Mouse (Mus musculus) monocyte, adult 2 months (primary cell): ENCODE data around the gene Eml4.

ENCODE experiments used
- DNase-seq, 2 experiments: peaks; one replicate each; pipeline ENCODE4 v3.0.0; 2022; ENCODE audit warnings: low spot score in 2 of 2, low read depth in 1 of 2

Gene Eml4

GRCm38 (mm10) chr17:83350379-83351091 lies at the start of gene Eml4:
Gene Eml4 (plus strand): TSS chr17:83350931.
- peak; percentile 66 to 95 for DNase-seq

- DNase-seq, result no peak
Observed at GRCm38 (mm10) chr17:83301433-83301832, 49.3 kb upstream of the Eml4 start.

- DNase-seq, result no peak
Observed at GRCm38 (mm10) chr17:83304089-83304822, 46.5 kb upstream of the Eml4 start.

- DNase-seq, result no peak
Observed at GRCm38 (mm10) chr17:83306964-83307640, 43.6 kb upstream of the Eml4 start.

- no peak for DNase-seq
Observed at GRCm38 (mm10) chr17:83307641-83308296, 43.0 kb upstream of the Eml4 start.

GRCm38 (mm10) chr17:83308451-83308850 lies 42.3 kb upstream of the Eml4 start:
- no peak for DNase-seq

- no peak for DNase-seq
Observed at GRCm38 (mm10) chr17:83309243-83309642, 41.5 kb upstream of the Eml4 start.

- no peak for DNase-seq
Observed at GRCm38 (mm10) chr17:83311806-83312205, 38.9 kb upstream of the Eml4 start.

GRCm38 (mm10) chr17:83312244-83312918 lies 38.4 kb upstream of the Eml4 start:
- DNase-seq, result no peak

- no peak for DNase-seq
Observed at GRCm38 (mm10) chr17:83313046-83313689, 37.6 kb upstream of the Eml4 start.

GRCm38 (mm10) chr17:83315476-83315875 lies 35.3 kb upstream of the Eml4 start:
- no peak for DNase-seq

- no peak for DNase-seq
Observed at GRCm38 (mm10) chr17:83322621-83323335, 28.0 kb upstream of the Eml4 start.

GRCm38 (mm10) chr17:83323410-83324268 lies 27.1 kb upstream of the Eml4 start:
- DNase-seq, result no peak

- DNase-seq, result no peak
Observed at GRCm38 (mm10) chr17:83324269-83324616, 26.5 kb upstream of the Eml4 start.

GRCm38 (mm10) chr17:83335183-83335584 lies 15.5 kb upstream of the Eml4 start:
- no peak for DNase-seq

GRCm38 (mm10) chr17:83337051-83337898 lies 13.5 kb upstream of the Eml4 start:
- no peak for DNase-seq

- DNase-seq, result no peak
Observed at GRCm38 (mm10) chr17:83339368-83340085, 11.2 kb upstream of the Eml4 start.
